Mouse (Mus musculus) CD4-positive, CD25-positive, alpha-beta regulatory T cell (primary cell): ENCODE results near the gene Olfr1025-ps1. TPM values are rescaled to one million over a fixed set of nuclear protein-coding genes. Genes with fewer than 3 reads are reported as not detected.

ENCODE experiments used
- polyA plus RNA-seq: library from polyadenylated mRNA; unstranded; fragments of 100-300 nt; shearing (Covaris generic); gene quantifications from one replicate; pipeline ENCODE4 v1.2.1, GENCODE M21; 2017

The Olfr1025-ps1 gene
- not detected for polyA plus RNA-seq

DNA sequence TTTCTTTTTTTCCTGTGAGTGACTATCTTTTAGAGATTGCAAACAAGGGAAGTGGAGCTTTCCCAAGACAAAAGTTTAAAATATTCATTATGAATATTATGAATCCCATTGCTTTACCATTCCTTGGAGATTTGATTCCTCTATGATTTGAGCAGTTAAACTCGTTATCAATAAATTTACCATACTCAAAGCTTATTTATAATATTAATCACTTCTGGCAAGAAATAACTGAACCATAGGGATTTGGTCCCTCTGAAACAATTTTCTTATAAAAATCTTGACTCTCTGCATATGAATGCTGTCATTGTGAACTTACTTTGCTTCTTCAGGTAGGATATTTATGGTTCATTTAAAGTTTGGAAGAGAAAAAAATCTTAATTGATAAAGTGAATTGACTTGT lies at the start of gene Olfr1025-ps1:
Gene Olfr1025-ps1 (plus strand): TSS at position 301 of the 400 bp plus-strand sequence.

DNA sequence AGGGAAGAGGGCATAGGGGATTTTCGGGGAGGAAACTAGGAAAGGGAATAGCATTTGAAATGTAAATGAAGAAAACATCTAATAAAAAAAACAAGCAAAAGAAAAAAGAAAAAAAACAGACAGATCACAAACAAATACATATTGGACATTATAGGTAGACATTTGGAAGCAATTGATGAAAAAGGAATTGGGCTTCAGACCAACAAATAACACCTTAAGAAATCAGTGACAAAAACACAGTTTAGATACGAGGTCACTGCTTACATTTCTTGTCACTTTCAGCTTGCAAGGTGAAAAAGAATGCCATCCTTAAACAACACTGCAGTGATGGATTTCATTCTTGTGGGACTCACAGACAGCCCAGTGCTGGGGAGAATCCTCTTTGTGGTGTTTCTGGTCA lies 46.7 kb upstream of the Olfr1025-ps1 start, which contains the start of gene Olfr1022:
Gene Olfr1022 (plus strand): TSS at position 301 of the 400 bp plus-strand sequence.

DNA sequence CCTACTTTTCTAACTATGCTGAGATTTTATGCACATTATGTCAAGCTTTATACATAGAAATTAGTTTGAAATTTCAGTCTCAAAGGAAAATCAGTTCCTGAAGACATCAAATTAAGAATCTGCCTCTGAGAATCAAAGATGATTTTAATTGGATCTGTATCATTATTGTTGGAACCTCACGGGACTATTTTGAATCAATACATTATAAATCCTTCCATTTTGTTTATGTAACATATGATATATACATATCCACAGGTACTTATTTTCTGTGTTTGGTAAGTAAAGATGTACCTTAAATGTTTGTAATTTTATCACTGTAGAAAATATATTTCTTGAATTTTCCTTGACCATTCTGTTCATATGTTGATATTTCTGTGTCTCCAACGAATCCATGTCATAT lies 29.7 kb upstream of the Olfr1025-ps1 start, which contains the start of gene Olfr1023:
Gene Olfr1023 (plus strand): TSS at position 301 of the 400 bp plus-strand sequence.

DNA sequence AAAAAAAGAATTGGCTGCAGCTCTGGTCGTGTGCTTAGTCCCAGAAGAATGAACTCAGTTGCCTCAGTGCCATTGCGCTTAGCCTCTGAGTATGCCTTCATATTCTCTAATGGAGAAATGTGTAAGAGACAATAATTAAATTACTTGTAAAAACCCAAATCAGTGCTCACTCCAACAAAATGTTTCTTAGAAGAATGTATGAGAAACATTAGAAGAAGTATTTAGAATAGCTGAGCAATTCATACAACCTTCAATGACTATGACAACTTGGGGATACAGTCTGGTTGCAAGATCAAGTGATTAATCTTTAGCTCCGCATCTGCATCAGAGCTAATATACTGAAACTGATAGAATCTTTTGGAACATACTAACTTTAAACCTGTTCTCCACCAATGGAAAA lies 10.0 kb upstream of the Olfr1025-ps1 start, which contains the start of gene Olfr1024:
Gene Olfr1024 (minus strand): TSS at position 101 of the 400 bp plus-strand sequence.

DNA sequence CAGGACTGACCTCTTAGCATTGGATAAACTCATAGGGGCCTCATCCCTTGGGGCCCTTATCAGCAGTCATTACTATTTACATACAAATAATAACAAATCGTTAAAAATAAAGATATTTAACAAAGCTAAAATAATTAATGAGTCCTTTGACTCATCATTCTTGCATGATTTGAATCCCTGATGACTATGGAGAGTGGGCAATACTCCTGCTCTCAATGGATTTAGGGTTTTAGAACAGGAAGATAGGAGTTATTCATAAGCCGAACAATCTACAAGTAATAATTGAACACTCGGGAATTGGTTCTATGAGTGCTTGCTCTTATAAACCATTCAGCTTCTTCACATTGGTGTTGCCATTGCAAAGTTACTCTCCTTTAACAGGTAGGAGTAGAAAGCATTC lies 6.3 kb downstream of the Olfr1025-ps1 start, which contains the start of gene Olfr1026:
Gene Olfr1026 (plus strand): TSS at position 301 of the 400 bp plus-strand sequence.

DNA sequence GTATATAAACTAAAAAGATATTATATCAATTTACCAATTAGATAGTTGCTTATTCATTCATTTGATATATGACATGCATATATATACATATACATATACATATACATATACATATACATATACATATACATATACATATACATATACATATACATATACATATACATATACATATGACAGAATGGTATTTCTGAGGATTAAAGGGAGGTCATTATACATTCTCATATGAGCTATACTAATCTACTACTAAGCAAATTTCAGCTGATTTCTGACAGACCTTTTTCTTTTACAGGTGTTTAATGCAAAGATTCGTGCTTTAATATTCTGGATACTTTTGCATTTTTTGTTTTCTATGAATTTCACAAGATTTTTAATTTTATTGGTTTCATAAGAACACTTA lies 35.1 kb downstream of the Olfr1025-ps1 start, which contains the start of gene Olfr1028:
Gene Olfr1028 (plus strand): TSS at position 301 of the 400 bp plus-strand sequence.

Other genes with a start within 250 kb of the Olfr1025-ps1 start
- not detected for gene Olfr1006, start 236.4 kb upstream of the Olfr1025-ps1 start, polyA plus RNA-seq
- gene Olfr1008, start 225.8 kb upstream of the Olfr1025-ps1 start, polyA plus RNA-seq: not detected
- gene Olfr1009, start 199.8 kb upstream of the Olfr1025-ps1 start, polyA plus RNA-seq: not detected
- not detected for gene Olfr1012, start 152.4 kb upstream of the Olfr1025-ps1 start, polyA plus RNA-seq
- not detected for gene Olfr1013, start 148.1 kb upstream of the Olfr1025-ps1 start, polyA plus RNA-seq
- gene Olfr1014, start 142.5 kb upstream of the Olfr1025-ps1 start, polyA plus RNA-seq: 0.07 TPM
- not detected for gene Olfr1015, start 133.2 kb upstream of the Olfr1025-ps1 start, polyA plus RNA-seq
- 0.32 TPM for gene Olfr1016, start 112.6 kb upstream of the Olfr1025-ps1 start, polyA plus RNA-seq
- not detected for gene Olfr1018, start 96.7 kb upstream of the Olfr1025-ps1 start, polyA plus RNA-seq
- not detected for gene Olfr1019, start 69.7 kb upstream of the Olfr1025-ps1 start, polyA plus RNA-seq
- gene Olfr1020, start 68.2 kb upstream of the Olfr1025-ps1 start, polyA plus RNA-seq: not detected
- gene Olfr1022, start 46.6 kb upstream of the Olfr1025-ps1 start, polyA plus RNA-seq: not detected
- gene Olfr1023, start 29.6 kb upstream of the Olfr1025-ps1 start, polyA plus RNA-seq: not detected
- gene Olfr1024, start 10.1 kb upstream of the Olfr1025-ps1 start, polyA plus RNA-seq: not detected
- not detected for gene Olfr1026, start 6.4 kb downstream of the Olfr1025-ps1 start, polyA plus RNA-seq
- not detected for gene Olfr1028, start 35.2 kb downstream of the Olfr1025-ps1 start, polyA plus RNA-seq
- gene Olfr1029, start 58.7 kb downstream of the Olfr1025-ps1 start, polyA plus RNA-seq: 0.10 TPM
- gene Olfr1030, start 64.1 kb downstream of the Olfr1025-ps1 start, polyA plus RNA-seq: 0.04 TPM
- not detected for gene Olfr1031, start 75.1 kb downstream of the Olfr1025-ps1 start, polyA plus RNA-seq
- gene Olfr1032, start 90.3 kb downstream of the Olfr1025-ps1 start, polyA plus RNA-seq: not detected
- 3.2 TPM for gene Olfr1033, start 105.4 kb downstream of the Olfr1025-ps1 start, polyA plus RNA-seq
- not detected for gene Olfr1034, start 130.7 kb downstream of the Olfr1025-ps1 start, polyA plus RNA-seq
- not detected for gene Olfr1036, start 158.8 kb downstream of the Olfr1025-ps1 start, polyA plus RNA-seq
- not detected for gene Olfr1037, start 172.2 kb downstream of the Olfr1025-ps1 start, polyA plus RNA-seq
- not detected for gene Olfr1039, start 220.7 kb downstream of the Olfr1025-ps1 start, polyA plus RNA-seq
- gene Olfr1040, start 231.5 kb downstream of the Olfr1025-ps1 start, polyA plus RNA-seq: not detected
- 0.05 TPM for gene Olfr1042, start 246.6 kb downstream of the Olfr1025-ps1 start, polyA plus RNA-seq